Mouse (Mus musculus) 3T3-L1 (cell line): ENCODE measurements around the gene Cwc15.
"Not testable (repeated sequence)": the region's sequence is repeated elsewhere in the genome, so short reads cannot be mapped to it uniquely, and the experiment has no call there.

Source experiments
- DNase-seq: peaks from one replicate; pipeline ENCODE4 v3.0.0-alpha.2; 2015; ENCODE audit warnings: low read depth, low spot score

Cwc15 gene

GRCm38 (mm10) chr9:14500023-14500915, at the start of gene Cwc15, which contains the start of gene Kdm4d:
TSS of gene Cwc15 (plus strand) at chr9:14500617.
TSS of gene Kdm4d (minus strand) at chr9:14500482.
- peak; percentile 99 for DNase-seq

GRCm38 (mm10) chr9:14451120-14451519, 49.3 kb upstream of the Cwc15 start:
- not testable (repeated sequence) for DNase-seq

DNA sequence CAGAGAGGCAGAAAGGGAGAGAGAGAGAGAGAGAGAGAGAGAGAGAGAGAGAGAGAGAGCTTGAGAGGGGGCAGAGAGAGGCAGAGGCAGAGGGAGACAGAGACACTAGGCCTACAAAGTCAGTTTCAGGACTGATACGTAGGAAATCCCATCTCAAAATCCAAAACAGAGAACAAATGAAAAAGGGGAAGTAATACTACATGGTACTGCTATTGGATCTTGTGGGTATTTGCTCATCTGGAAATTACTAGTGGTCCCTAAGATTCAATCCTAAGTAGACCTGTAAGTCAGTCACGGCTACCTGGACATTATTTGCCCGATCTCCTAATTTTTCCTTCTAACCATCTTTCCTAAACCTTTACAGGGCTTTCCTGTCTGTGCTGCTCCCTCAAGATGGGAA, 44.1 kb upstream of the Cwc15 start:
- no peak for DNase-seq

DNA sequence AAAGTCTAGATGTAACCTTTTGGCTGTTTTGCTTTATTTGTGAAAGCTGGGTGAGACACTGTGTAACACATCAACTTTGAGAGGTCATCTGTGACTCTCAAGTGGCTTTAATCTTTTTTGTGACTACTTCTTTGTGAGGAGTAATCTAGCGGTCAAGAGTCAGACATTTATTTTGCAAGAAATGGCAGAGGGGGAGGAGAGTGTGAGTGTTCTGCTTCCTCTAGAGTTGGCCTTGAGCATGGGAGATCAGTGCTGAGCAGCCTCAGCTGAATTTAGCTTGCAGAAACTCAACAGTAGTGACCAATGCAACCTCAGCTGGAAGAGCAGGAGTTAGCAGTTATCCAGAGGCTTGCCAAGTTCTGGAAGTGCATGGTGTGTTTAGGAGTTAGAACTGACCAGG, 37.9 kb upstream of the Cwc15 start:
- not testable (repeated sequence) for DNase-seq

DNA sequence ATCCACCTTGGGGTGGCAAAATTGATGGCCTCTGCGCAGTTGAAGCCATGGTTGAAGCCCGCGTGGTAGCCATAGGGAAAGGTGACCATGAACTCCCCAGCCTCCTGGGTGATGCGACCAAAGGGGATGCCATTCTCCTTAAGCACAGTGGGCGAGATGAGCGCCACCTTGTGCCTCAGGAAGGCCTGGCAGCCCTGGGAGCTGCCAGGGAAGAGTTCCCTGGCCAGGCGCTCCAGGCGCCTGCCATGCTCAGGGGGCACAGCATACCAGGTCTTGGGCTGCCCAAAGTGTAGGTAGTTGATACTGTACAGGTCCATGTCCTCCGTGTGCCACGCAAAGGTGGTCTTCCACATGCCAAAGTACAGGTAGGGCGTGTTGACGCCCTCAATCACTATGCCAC, 36.7 kb upstream of the Cwc15 start:
- DNase-seq: not testable (repeated sequence)

GRCm38 (mm10) chr9:14498896-14499705, 1.3 kb upstream of the Cwc15 start:
- DNase-seq: no peak

GRCm38 (mm10) chr9:14500916-14501424, 553 bp downstream of the Cwc15 start:
- peak; percentile 16 for DNase-seq

- peak; percentile 80 for DNase-seq
These were observed 12.4 kb downstream of the Cwc15 start for GRCm38 (mm10) chr9:14512633-14513445.

DNA sequence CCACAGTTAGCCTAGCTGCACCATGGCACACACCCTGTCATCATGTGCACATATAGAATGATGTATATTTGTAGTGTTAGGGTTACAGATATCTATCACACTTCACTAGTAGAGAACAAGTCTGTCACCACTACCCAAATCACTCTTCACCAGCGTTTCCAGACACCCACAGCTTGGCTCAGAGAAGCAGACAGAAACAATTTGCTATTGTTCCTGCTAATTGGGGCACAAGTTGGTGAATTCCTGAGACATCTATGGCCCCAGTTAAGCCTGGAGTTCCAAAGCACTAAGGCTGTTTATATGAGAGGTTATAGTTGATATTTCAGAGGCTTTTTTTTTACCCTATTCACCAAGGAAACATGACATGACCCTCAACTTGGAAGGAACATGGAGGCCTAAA, 16.9 kb downstream of the Cwc15 start:
- DNase-seq: no peak

DNA sequence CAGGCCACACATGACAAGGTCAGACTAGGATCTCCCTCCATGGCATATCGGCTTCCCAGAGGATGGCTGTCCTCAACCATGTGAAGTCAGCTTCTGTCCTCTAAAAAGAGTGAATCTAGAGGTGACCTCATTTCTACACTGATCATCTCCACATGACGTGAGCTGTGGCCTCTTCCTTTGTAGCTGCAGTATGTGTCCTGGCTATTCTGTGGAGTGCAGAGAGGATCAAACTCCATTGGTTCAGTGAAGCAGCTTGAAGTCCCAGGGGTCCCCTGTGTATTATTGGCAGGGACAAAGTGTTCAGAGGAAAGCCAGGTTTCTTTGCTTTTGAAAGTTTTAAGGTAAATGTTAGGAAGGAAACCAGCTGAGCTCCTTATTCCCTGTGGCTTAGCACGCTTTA, 17.7 kb downstream of the Cwc15 start:
- no peak for DNase-seq

GRCm38 (mm10) chr9:14520971-14521670, 20.7 kb downstream of the Cwc15 start:
- peak; percentile 78 for DNase-seq

DNA sequence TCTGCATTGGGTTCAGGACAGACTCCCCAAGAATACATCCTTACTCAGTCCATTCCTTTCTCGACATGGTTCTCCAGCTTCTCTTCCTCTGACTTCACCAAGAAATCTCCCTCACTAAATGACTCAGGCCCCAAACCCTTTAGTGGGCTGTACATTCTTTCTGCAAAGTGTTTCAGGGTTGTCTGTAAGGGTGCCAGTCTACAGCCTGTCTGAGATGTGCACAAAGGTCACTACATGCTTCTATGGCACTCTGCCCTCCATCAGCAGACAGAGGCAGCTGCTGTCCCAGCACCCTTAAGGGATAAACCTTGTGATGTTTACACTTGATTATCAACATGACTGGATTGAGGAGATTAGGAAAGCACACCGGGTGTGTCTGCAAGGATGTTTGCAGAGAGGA, 21.3 kb downstream of the Cwc15 start:
- DNase-seq: peak; percentile 80

DNA sequence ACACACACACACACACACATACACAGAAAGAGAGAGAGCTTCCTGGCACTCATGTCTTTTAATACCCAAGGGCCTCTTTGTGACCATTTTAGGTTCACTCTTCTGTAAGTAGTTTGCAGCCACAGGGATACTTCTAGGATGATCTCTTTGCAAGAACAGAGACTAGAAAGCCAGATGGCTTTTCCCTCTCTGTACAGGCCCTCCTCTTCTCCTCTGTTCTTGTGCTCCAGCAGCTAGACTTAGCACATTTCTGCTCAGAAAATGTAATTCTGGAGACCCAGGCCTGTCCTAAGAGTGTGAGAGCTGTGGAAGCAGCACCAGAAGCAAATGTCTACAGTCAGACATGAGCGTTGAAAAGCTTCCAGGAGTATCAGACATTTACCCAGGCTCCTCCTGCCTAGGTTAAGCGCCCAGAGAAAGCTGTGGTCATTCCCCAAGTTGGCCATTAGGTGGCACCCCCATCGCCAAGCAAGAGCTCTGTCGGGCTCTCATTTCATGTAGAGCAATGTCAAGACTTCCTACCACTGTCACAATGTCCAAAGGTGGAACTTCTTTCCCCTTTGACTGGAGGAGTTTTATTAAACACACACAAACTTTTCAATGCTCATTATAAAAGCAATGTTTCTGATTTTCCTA, 23.1 kb downstream of the Cwc15 start:
- DNase-seq: peak; percentile 88

DNA sequence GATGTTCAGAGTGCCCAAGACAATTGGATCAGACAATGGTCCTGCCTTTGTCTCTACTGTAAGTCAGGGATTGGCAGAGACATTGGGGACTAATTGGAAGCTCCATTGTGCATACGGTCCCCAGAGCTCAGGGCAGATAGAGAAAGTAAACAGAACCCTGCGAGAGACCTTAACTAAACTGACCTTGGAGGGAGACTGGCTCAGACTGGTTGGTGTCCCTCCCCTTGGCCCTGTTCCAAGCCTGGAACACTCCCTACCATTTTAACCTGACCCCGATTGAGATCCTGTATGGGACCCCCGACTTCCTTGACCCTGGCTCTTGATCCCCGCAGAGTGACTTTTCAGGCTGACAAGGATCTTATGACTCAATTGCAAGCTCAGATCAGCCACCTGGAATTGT, 29.6 kb downstream of the Cwc15 start:
- no peak for DNase-seq

GRCm38 (mm10) chr9:14532283-14532682, 31.9 kb downstream of the Cwc15 start:
- DNase-seq: peak; percentile 82

DNA sequence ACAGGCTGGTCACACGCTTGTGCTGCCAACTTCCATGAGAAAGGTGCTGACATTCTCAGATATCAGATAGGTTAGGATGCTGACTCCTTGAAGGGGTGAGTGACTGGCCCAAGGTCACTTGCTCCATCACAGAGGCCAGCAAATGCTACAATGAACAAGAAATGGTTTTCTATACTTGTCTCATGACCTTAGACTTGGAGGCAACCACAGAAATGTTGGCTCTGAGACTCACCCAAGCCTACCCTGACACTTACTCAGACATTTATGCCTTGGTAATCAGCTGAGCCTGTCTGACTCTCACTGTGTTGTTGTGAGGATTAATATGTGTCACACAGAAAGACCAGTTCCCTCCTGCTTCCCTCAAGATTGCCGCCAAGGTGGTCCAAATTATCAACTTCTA, 33.2 kb downstream of the Cwc15 start:
- peak; percentile 61 for DNase-seq

DNA sequence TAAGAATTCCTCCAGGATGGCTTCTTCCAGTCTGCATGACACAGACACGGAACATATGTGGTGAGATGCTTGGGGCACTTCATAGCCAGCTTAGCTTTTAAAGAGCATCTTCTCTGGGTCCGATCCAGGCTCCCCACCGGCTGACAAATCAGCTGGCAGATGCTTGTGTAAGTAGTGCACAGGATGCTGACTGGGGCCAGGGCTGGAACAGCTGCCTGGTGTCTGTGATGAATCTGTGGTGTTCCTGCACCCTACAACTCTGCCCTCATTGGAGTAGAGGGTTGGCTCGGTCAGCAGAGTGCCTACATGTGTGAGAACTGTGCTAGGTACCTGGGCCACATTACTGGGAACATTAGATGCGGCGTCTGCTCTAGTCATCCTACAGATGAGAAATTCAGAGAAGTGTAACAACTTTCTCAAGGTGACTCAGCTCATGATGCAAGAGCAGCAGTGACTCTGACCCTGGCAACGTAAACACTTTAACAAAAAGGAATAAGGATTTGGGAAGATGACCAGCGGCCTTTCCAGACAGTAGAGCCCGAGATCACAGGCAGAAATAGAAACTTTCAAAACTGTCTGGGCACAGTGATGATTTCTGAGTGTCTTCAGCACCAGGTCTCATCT, 34.5 kb downstream of the Cwc15 start:
- DNase-seq: peak; percentile 72

GRCm38 (mm10) chr9:14544034-14544757, 43.8 kb downstream of the Cwc15 start:
- peak; percentile 28 for DNase-seq
